ENCODE assay signal across 9 mouse cellular contexts in the genomic region with DNA sequence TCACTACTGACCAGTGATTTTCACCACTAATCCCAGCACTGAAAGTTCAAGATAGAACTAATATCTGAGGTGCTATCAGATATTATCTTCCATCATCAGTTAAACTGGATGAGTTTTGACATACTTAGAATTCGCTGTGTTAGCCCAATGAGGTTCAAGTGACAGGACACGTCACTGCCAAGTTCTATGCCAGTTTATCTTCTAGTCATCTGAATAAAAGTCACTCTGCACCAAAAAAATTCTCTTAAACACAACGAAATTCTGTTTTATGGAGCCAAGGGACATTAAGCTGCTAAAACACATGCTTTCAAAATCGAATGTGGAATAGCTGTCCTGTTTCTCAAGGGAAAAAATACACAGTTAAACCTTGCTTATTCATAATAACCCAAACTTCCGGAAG.
DNase-seq lines count a peak whose midpoint lies in the region; ATAC-seq lines count a peak whose summit lies in the region.
"Had no signal": no experiment of that assay in that cellular context is flagged by ENCODE, and none has a peak within 500 bp of the region (broad histone marks: within the 10 kb centered on the region; RNA-seq: fewer than 3 reads in every experiment).

No protein-coding gene starts in this region.

- H3K9me3 ChIP-seq in kidney, embryonic 14.5 days (ENCODE audit: control insufficient read depth, low read length): no peaks in the 10 kb centered on the region
- H3K9me3 ChIP-seq: embryonic facial prominence, embryonic 15.5 days; heart, embryonic 10.5 days had no signal

- H3K9ac ChIP-seq in kidney, embryonic 14.5 days (ENCODE audit: low read depth, low read length): no peak overlapping the region
- H3K9ac ChIP-seq: embryonic facial prominence, embryonic 15.5 days had no signal

- peak overlapping the region; percentile 65; the same call in 1 of the 2 replicates for H3K27ac ChIP-seq in kidney, embryonic 14.5 days (ENCODE audit: low read depth, low read length)
- H3K27ac ChIP-seq: embryonic facial prominence, embryonic 15.5 days; heart, embryonic 10.5 days had no signal

- no peaks in the 10 kb centered on the region for H3K36me3 ChIP-seq in kidney, embryonic 14.5 days (ENCODE audit: control insufficient read depth, insufficient read depth, low read length)
- H3K36me3 ChIP-seq: embryonic facial prominence, embryonic 15.5 days; heart, embryonic 10.5 days had no signal

- WGBS in kidney, embryonic 14.5 days: 53% methylated on average over 5 of the region's 5 CpGs

- no peak overlapping the region for H3K4me3 ChIP-seq in kidney, embryonic 14.5 days (ENCODE audit: low read length)
- H3K4me3 ChIP-seq: embryonic facial prominence, embryonic 15.5 days; heart, embryonic 10.5 days had no signal

- no peak overlapping the region for H3K4me2 ChIP-seq in kidney, embryonic 14.5 days (replicated peaks; ENCODE audit: low read depth, low read length)
- H3K4me2 ChIP-seq: embryonic facial prominence, embryonic 15.5 days had no signal

- no peak for DNase-seq in kidney, adult 8-10 months
- DNase-seq in thymus, postnatal 0 days (ENCODE audit: low spot score): peak; percentile 14
- DNase-seq in thymus, postnatal 10 days (ENCODE audit: low spot score in 2 of 2): no peak
- peak; percentile 18 for DNase-seq in lung, postnatal 10 days
- DNase-seq in embryo, embryonic 11 days: no peak
- no peak for DNase-seq in layer of hippocampus, postnatal 14 days (ENCODE audit: low spot score in 2 of 2)

- no peaks in the 10 kb centered on the region for H3K27me3 ChIP-seq in kidney, embryonic 14.5 days (ENCODE audit: control insufficient read depth, insufficient read depth, low read length)

- peaks cover 19% of the 10 kb centered on the region for H3K4me1 ChIP-seq in kidney, embryonic 14.5 days (ENCODE audit: control insufficient read depth, insufficient read depth, low read length)
- H3K4me1 ChIP-seq: heart, embryonic 10.5 days had no signal

- ATAC-seq in kidney, embryonic 14.5 days (ENCODE audit: low FRiP score, low TSS enrichment): no peak

Comparison
In these comparisons a context has a peak if more than half of its experiments do, and no peak if none do; other contexts are left out.
1. DNase-seq: peak in thymus, postnatal 0 days (single experiment) and lung, postnatal 10 days (single experiment); none in kidney, adult 8-10 months (0 of 2), thymus, postnatal 10 days (0 of 2), embryo, embryonic 11 days (single experiment) and layer of hippocampus, postnatal 14 days (0 of 2).